ENCODE assay signal across 29 mouse cellular contexts in genomic region chr11:86409580-86409947, GRCm38 (mm10). TPM values are rescaled to one million over a fixed set of nuclear protein-coding genes. Genes with fewer than 3 reads are reported as not detected.
DNase-seq lines count a peak whose midpoint lies in the region; ATAC-seq and TF ChIP-seq lines count a peak whose summit lies in the region.
"Had no signal": no experiment of that assay in that cellular context is flagged by ENCODE, and none has a peak within 500 bp of the region (broad histone marks: within the 10 kb centered on the region; RNA-seq: fewer than 3 reads in every experiment).

No protein-coding gene starts in this region.

- H3K4me3 ChIP-seq in forebrain, embryonic 16.5 days (replicated peaks; ENCODE audit: low read length), result no peak overlapping the region
- no peak overlapping the region for H3K4me3 ChIP-seq in forebrain, embryonic 13.5 days
- H3K4me3 ChIP-seq in liver, postnatal 0 days (ENCODE audit: low read depth, low read length), result no peak overlapping the region
- no peak overlapping the region for H3K4me3 ChIP-seq in liver, embryonic 11.5 days (ENCODE audit: low read depth, low read length)
- no peak overlapping the region; a peak in 1 of 4 replicates for H3K4me3 ChIP-seq in MEL (ENCODE audit: control insufficient read depth in 1 of 2, insufficient read depth in 1 of 2, low read depth in 2 of 2, low read length in 2 of 2)
- no peak overlapping the region for H3K4me3 ChIP-seq in lung, adult 2 months (replicated peaks; ENCODE audit: extremely low read depth, low read depth, low read length)
- H3K4me3 ChIP-seq: embryonic facial prominence, embryonic 13.5 days; erythroblast, embryonic 14.5 days; heart, embryonic 12.5 days; hindbrain, embryonic 13.5 days; left cerebral cortex, adult 2 months; limb, embryonic 15.5 days had no signal

- no peaks in the 10 kb centered on the region for H3K27me3 ChIP-seq in forebrain, embryonic 16.5 days (replicated peaks; ENCODE audit: control insufficient read depth, insufficient read depth, low read length)
- peaks cover 7% of the 10 kb centered on the region; the same call in 1 of the 2 replicates for H3K27me3 ChIP-seq in forebrain, embryonic 13.5 days
- no peaks in the 10 kb centered on the region for H3K27me3 ChIP-seq in liver, postnatal 0 days (ENCODE audit: insufficient read depth, low read length)
- H3K27me3 ChIP-seq in liver, embryonic 11.5 days (replicated peaks; ENCODE audit: control insufficient read depth, insufficient read depth, low read length), result no peaks in the 10 kb centered on the region
- H3K27me3 ChIP-seq in MEL (ENCODE audit: control insufficient read depth in 1 of 2, insufficient read depth in 2 of 2, low read length in 2 of 2), result no peaks in the 10 kb centered on the region
- H3K27me3 ChIP-seq: embryonic facial prominence, embryonic 13.5 days; heart, embryonic 12.5 days; limb, embryonic 15.5 days had no signal

- TF ChIP-seq CTCF in liver, postnatal 0 days (IDR thresholded peaks at IDR 0.05; ENCODE audit: low read depth), result no peak
- TF ChIP-seq CTCF in MEL (IDR thresholded peaks at IDR 0.05 in 2 of 3, conservative IDR thresholded peaks at IDR 0.05 in 1 of 3; ENCODE audit: control insufficient read depth in 1 of 3, insufficient read depth in 1 of 3, low read depth in 2 of 3, low read length in 3 of 3, poor library complexity in 1 of 3, severe bottlenecking in 1 of 3), result no peak
- no peak for TF ChIP-seq CTCF in lung, adult 2 months (IDR thresholded peaks at IDR 0.05; ENCODE audit: insufficient read depth, low read length)

- WGBS in forebrain, embryonic 16.5 days, result 57% methylated on average over 10 of the region's 10 CpGs
- WGBS in forebrain, embryonic 13.5 days, result 63% methylated on average over 10 of the region's 10 CpGs
- 93% methylated on average over 10 of the region's 10 CpGs for WGBS in liver, postnatal 0 days (ENCODE audit: insufficient replicate concordance)
- WGBS in liver, embryonic 11.5 days, result 93% methylated on average over 10 of the region's 10 CpGs
- 89% methylated on average over 10 of the region's 10 CpGs for WGBS in lung, adult 2 months

- H3K9me3 ChIP-seq in forebrain, embryonic 16.5 days (ENCODE audit: control insufficient read depth, low read length), result no peaks in the 10 kb centered on the region
- no peaks in the 10 kb centered on the region for H3K9me3 ChIP-seq in forebrain, embryonic 13.5 days (replicated peaks)
- no peaks in the 10 kb centered on the region for H3K9me3 ChIP-seq in liver, postnatal 0 days (ENCODE audit: low read length)
- no peaks in the 10 kb centered on the region for H3K9me3 ChIP-seq in liver, embryonic 11.5 days (ENCODE audit: control insufficient read depth, low read length)
- H3K9me3 ChIP-seq in MEL (replicated peaks; ENCODE audit: insufficient read depth, low read length), result no peaks in the 10 kb centered on the region
- H3K9me3 ChIP-seq: embryonic facial prominence, embryonic 13.5 days; heart, embryonic 12.5 days; hindbrain, embryonic 13.5 days; limb, embryonic 15.5 days had no signal

- TF ChIP-seq EP300 in liver, postnatal 0 days (IDR thresholded peaks at IDR 0.05; ENCODE audit: low read depth), result no peak; the same call in 1 of the 2 replicates
- TF ChIP-seq EP300 in MEL (IDR thresholded peaks at IDR 0.05; ENCODE audit: low read depth in 1 of 2, low read length in 2 of 2), result no peak

- TF ChIP-seq POLR2A in MEL (IDR thresholded peaks at IDR 0.05; ENCODE audit: control insufficient read depth in 1 of 2, insufficient read depth in 1 of 2, low read depth in 1 of 2, low read length in 2 of 2, poor library complexity in 1 of 2), result no peak; a peak in 1 of 4 replicates
- TF ChIP-seq POLR2A in lung, adult 2 months (IDR thresholded peaks at IDR 0.05; ENCODE audit: borderline replicate concordance, extremely low read depth, low read depth, low read length), result no peak

- no peak for TF ChIP-seq RAD21 in MEL (IDR thresholded peaks at IDR 0.05; ENCODE audit: low read depth, low read length)

- H3K79me2 ChIP-seq in MEL (ENCODE audit: control insufficient read depth, insufficient read depth, low read length, poor library complexity), result no peaks in the 10 kb centered on the region

- H3K4me2 ChIP-seq in forebrain, embryonic 16.5 days (ENCODE audit: low read length), result no peak overlapping the region
- H3K4me2 ChIP-seq in forebrain, embryonic 13.5 days, result no peak overlapping the region
- no peak overlapping the region for H3K4me2 ChIP-seq in liver, postnatal 0 days (ENCODE audit: low read depth, low read length)
- no peak overlapping the region for H3K4me2 ChIP-seq in liver, embryonic 11.5 days
- H3K4me2 ChIP-seq: embryonic facial prominence, embryonic 13.5 days; heart, embryonic 12.5 days; hindbrain, embryonic 13.5 days; limb, embryonic 15.5 days had no signal

- peak; percentile 54; the same call in 1 of the 2 replicates for ATAC-seq in forebrain, embryonic 16.5 days
- ATAC-seq in forebrain, embryonic 13.5 days, result no peak
- ATAC-seq in liver, postnatal 0 days, result no peak
- ATAC-seq in liver, embryonic 11.5 days (replicated peaks; ENCODE audit: low FRiP score), result no peak
- ATAC-seq: midbrain, embryonic 16.5 days had no signal

- H3K36me3 ChIP-seq in forebrain, embryonic 16.5 days (ENCODE audit: control insufficient read depth, insufficient read depth), result no peaks in the 10 kb centered on the region
- H3K36me3 ChIP-seq in forebrain, embryonic 13.5 days (ENCODE audit: poor library complexity, severe bottlenecking), result no peaks in the 10 kb centered on the region
- no peaks in the 10 kb centered on the region for H3K36me3 ChIP-seq in liver, postnatal 0 days (replicated peaks; ENCODE audit: insufficient read depth, low read length)
- H3K36me3 ChIP-seq in liver, embryonic 11.5 days (ENCODE audit: control insufficient read depth, insufficient read depth, low read length), result no peaks in the 10 kb centered on the region
- peaks cover 0 to 36% of the 10 kb centered on the region in 2 experiments; a peak in 2 of 4 replicates for H3K36me3 ChIP-seq in MEL (ENCODE audit: control insufficient read depth in 1 of 2, insufficient read depth in 2 of 2, low read length in 2 of 2)
- H3K36me3 ChIP-seq: embryonic facial prominence, embryonic 13.5 days; heart, embryonic 12.5 days; hindbrain, embryonic 13.5 days; limb, embryonic 15.5 days had no signal

- H3K9ac ChIP-seq in forebrain, embryonic 16.5 days (replicated peaks; ENCODE audit: low read depth, low read length), result no peak overlapping the region
- H3K9ac ChIP-seq in forebrain, embryonic 13.5 days, result no peak overlapping the region
- H3K9ac ChIP-seq in liver, postnatal 0 days (replicated peaks), result no peak overlapping the region
- no peak overlapping the region for H3K9ac ChIP-seq in liver, embryonic 11.5 days (ENCODE audit: low read depth, low read length)
- peak overlapping the region; percentile 36 for H3K9ac ChIP-seq in MEL (ENCODE audit: control insufficient read depth, low read depth, low read length, poor library complexity, severe bottlenecking)
- H3K9ac ChIP-seq: embryonic facial prominence, embryonic 13.5 days; heart, embryonic 12.5 days; hindbrain, embryonic 13.5 days; limb, embryonic 15.5 days had no signal

- peaks cover 12% of the 10 kb centered on the region for H3K4me1 ChIP-seq in forebrain, embryonic 16.5 days (replicated peaks; ENCODE audit: control insufficient read depth, insufficient read depth, low read length)
- peaks cover 25% of the 10 kb centered on the region for H3K4me1 ChIP-seq in forebrain, embryonic 13.5 days
- H3K4me1 ChIP-seq in liver, postnatal 0 days (ENCODE audit: insufficient read depth), result peaks cover under 1% of the 10 kb centered on the region; the same call in 1 of the 2 replicates
- H3K4me1 ChIP-seq in liver, embryonic 11.5 days (replicated peaks; ENCODE audit: control insufficient read depth, insufficient read depth, low read length), result peaks cover 5% of the 10 kb centered on the region
- H3K4me1 ChIP-seq in MEL (ENCODE audit: control insufficient read depth in 1 of 2, insufficient read depth in 2 of 2, low read length in 2 of 2), result peaks cover 26 to 47% of the 10 kb centered on the region in 2 experiments
- H3K4me1 ChIP-seq in lung, adult 2 months (ENCODE audit: control insufficient read depth, insufficient read depth, low read length), result no peaks in the 10 kb centered on the region

- no peak overlapping the region for H3K27ac ChIP-seq in forebrain, embryonic 16.5 days (ENCODE audit: low read length)
- H3K27ac ChIP-seq in forebrain, embryonic 13.5 days, result no peak overlapping the region
- H3K27ac ChIP-seq in liver, postnatal 0 days (ENCODE audit: low read depth), result peak overlapping the region; percentile 9; the same call in 1 of the 2 replicates
- H3K27ac ChIP-seq in liver, embryonic 11.5 days (ENCODE audit: low read depth, low read length), result no peak overlapping the region
- peak overlapping the region; percentile 96 for H3K27ac ChIP-seq in MEL (ENCODE audit: control insufficient read depth, low read depth, low read length)
- H3K27ac ChIP-seq: embryonic facial prominence, embryonic 13.5 days; hindbrain, embryonic 13.5 days; left cerebral cortex, adult 2 months; limb, embryonic 15.5 days had no signal

- no peak for DNase-seq in liver, postnatal 0 days
- DNase-seq in liver, embryonic 11.5 days (ENCODE audit: low spot score), result no peak
- DNase-seq in A20 (ENCODE audit: low read depth, low spot score) (peak; percentile 87), MEL (ENCODE audit: low read depth, low spot score) (no peak)
- no peak for DNase-seq in left cerebral cortex, postnatal 4 days
- no peak for DNase-seq in lung, adult 2 months
- DNase-seq: adrenal gland, postnatal 36 days; cerebellum, adult 11-12 months; cerebellum, postnatal 14 days; embryo, embryonic 11 days; gastrocnemius, postnatal 10 days; heart, adult 18-20 months; heart, postnatal 14 days; kidney, adult 8-10 months; kidney, postnatal 10 days; lung, adult 18-20 months; lung, postnatal 14 days; right cerebral cortex, adult 18-20 months; right cerebral cortex, postnatal 4 days; thymus, adult 18-20 months had no signal

- intact Hi-C loops in left cerebral cortex, postnatal 4 days (cut with DNase I), result no loop called here

TF ChIP-seq in MEL, 35 proteins besides CTCF, POLR2A, EP300 and RAD21 (continues in another document):
- TF ChIP-seq SIN3A (IDR thresholded peaks at IDR 0.05; ENCODE audit: low read length), result 0 out of 2 replicates have a peak, but pooled peaks have one; percentile 8
- no peak for TF ChIP-seq UBTF (IDR thresholded peaks at IDR 0.05; ENCODE audit: borderline replicate concordance, insufficient read depth, low read depth, low read length)
- no peak for TF ChIP-seq POLR2AphosphoS2 (IDR thresholded peaks at IDR 0.05; ENCODE audit: low read length)

RNA-seq across cellular contexts. Expression of gene Med13, which starts 52.2 kb away (rescaled TPM):
- 13.2 and 15.2 TPM in 2 replicates for polyA plus RNA-seq in forebrain, embryonic 16.5 days (2015; fragmentation: Nextera tagmentation; extraction: Ambion mirVana)
- polyA plus RNA-seq in forebrain, embryonic 13.5 days (2015; fragmentation: Nextera tagmentation; extraction: Ambion mirVana), result 12.4 and 13.4 TPM in 2 replicates
- 2.9 and 3.6 TPM in 2 replicates for polyA plus RNA-seq in liver, postnatal 0 days (2015; fragmentation: Nextera tagmentation; extraction: Ambion mirVana)
- polyA plus RNA-seq in liver, embryonic 11.5 days (2014; fragmentation: Nextera tagmentation; extraction: Ambion mirVana), result 7.6 and 8.9 TPM in 2 replicates
- 26.4 and 34.8 TPM in 2 replicates for total RNA-seq in MEL (2012; rRNA removed)
- 100 to 1,000 TPM in 1 of 2 experiments, 10 to 100 TPM in 1; 23.3 to 114 TPM for polyA plus RNA-seq in MEL (2012; ENCODE audit: insufficient read depth in 1 of 2, insufficient read length in 2 of 2, low read depth in 1 of 2, low replicate concordance in 2 of 2, missing spikeins in 1 of 2)
- 10 to 100 TPM; 74.7 to 87.4 TPM for total RNA-seq in left cerebral cortex, postnatal 4 days (2021)
- polyA plus RNA-seq in lung, adult 2 months (2012; rRNA removed), result 15.3 and 22.8 TPM in 2 replicates

Comparison
In these comparisons a context has a peak if more than half of its experiments do, and no peak if none do; other contexts are left out.
1. H3K27ac ChIP-seq: peak in liver, postnatal 0 days (single experiment) and MEL (single experiment); none in forebrain, embryonic 16.5 days (single experiment), forebrain, embryonic 13.5 days (single experiment) and liver, embryonic 11.5 days (single experiment).